Mouse (Mus musculus) cerebellum, postnatal 10 days (tissue): ENCODE data around the gene Hist1h2ba.

Experiments used
- DNase-seq, 2 experiments: peaks; one replicate each; pipeline ENCODE4 v3.0.0; 2021; ENCODE audit warnings: mixed read lengths in 2 of 2

Hist1h2ba gene

GRCm38 (mm10) chr13:23898242-23898641, 35.7 kb downstream of the Hist1h2ba start:
- DNase-seq: no peak

- DNase-seq: no peak
Observed at GRCm38 (mm10) chr13:23893269-23893593, 40.7 kb downstream of the Hist1h2ba start.

- peak; percentile 24 to 35 for DNase-seq
Observed at GRCm38 (mm10) chr13:23892592-23893268, 41.2 kb downstream of the Hist1h2ba start.

GRCm38 (mm10) chr13:23889011-23889605, 44.8 kb downstream of the Hist1h2ba start:
- DNase-seq: no peak

- no peak for DNase-seq
Observed at GRCm38 (mm10) chr13:23887026-23887725, 46.8 kb downstream of the Hist1h2ba start.

- peak in 1 of 2 experiments; percentile 4 for DNase-seq
Observed at GRCm38 (mm10) chr13:23885540-23885939, 48.4 kb downstream of the Hist1h2ba start.
